Mouse (Mus musculus): ENCODE data around the gene Rala. TPM values are rescaled to one million over a fixed set of nuclear protein-coding genes. Genes with fewer than 3 reads are reported as not detected.

Gene Rala
- polyA plus RNA-seq, 1 experiment = 70.5 TPM

- TF ChIP-seq EP300 (IDR thresholded peaks at IDR 0.05; ENCODE audit: insufficient read depth, low read depth, low read length) = no peak
- no peak for TF ChIP-seq POLR2A (IDR thresholded peaks at IDR 0.05; ENCODE audit: insufficient read depth, low read length)
- TF ChIP-seq CTCF (IDR thresholded peaks at IDR 0.05; ENCODE audit: low read depth, low read length) = no peak
- Histone ChIP-seq H3K4me1 (ENCODE audit: control insufficient read depth, insufficient read depth, low read length) (no peaks in the 10 kb centered on the region), H3K9ac (ENCODE audit: low read depth, poor library complexity, severe bottlenecking) (no peak overlapping the region), H3K36me3 (ENCODE audit: control insufficient read depth, insufficient read depth, low read length, poor library complexity, severe bottlenecking) (no peaks in the 10 kb centered on the region), H3K27ac (ENCODE audit: insufficient read depth, low read length) (no peak overlapping the region), H3K4me3 (ENCODE audit: low read depth, low read length) (no peak overlapping the region), H3K27me3 (ENCODE audit: control insufficient read depth, insufficient read depth, low read length, poor library complexity, severe bottlenecking) (no peaks in the 10 kb centered on the region), H3K9me3 (replicated peaks; ENCODE audit: control insufficient read depth, insufficient read depth, low read length, poor library complexity, severe bottlenecking) (no peaks in the 10 kb centered on the region)
These were observed 42.6 kb downstream of the Rala start for GRCm38 (mm10) chr13:17901474-17901873.

GRCm38 (mm10) chr13:17900641-17901040 is 43.4 kb downstream of the Rala start:
- H3K9me3 ChIP-seq (replicated peaks; ENCODE audit: control insufficient read depth, insufficient read depth, low read length, poor library complexity, severe bottlenecking) = no peaks in the 10 kb centered on the region
- H3K4me1 ChIP-seq (ENCODE audit: control insufficient read depth, insufficient read depth, low read length) = no peaks in the 10 kb centered on the region
- no peaks in the 10 kb centered on the region for H3K27me3 ChIP-seq (ENCODE audit: control insufficient read depth, insufficient read depth, low read length, poor library complexity, severe bottlenecking)
- TF ChIP-seq POLR2A (IDR thresholded peaks at IDR 0.05; ENCODE audit: insufficient read depth, low read length) = no peak
- no peak for TF ChIP-seq EP300 (IDR thresholded peaks at IDR 0.05; ENCODE audit: insufficient read depth, low read depth, low read length)
- TF ChIP-seq CTCF (IDR thresholded peaks at IDR 0.05; ENCODE audit: low read depth, low read length) = no peak
- no peak overlapping the region for H3K4me3 ChIP-seq (ENCODE audit: low read depth, low read length)
- H3K9ac ChIP-seq (ENCODE audit: low read depth, poor library complexity, severe bottlenecking) = no peak overlapping the region
- no peaks in the 10 kb centered on the region for H3K36me3 ChIP-seq (ENCODE audit: control insufficient read depth, insufficient read depth, low read length, poor library complexity, severe bottlenecking)
- H3K27ac ChIP-seq (ENCODE audit: insufficient read depth, low read length) = no peak overlapping the region

- Histone ChIP-seq H3K36me3 (ENCODE audit: control insufficient read depth, insufficient read depth, low read length, poor library complexity, severe bottlenecking) (0 out of 2 replicates have a peak, but pooled peaks cover 2% of the 10 kb centered on the region), H3K4me1 (ENCODE audit: control insufficient read depth, insufficient read depth, low read length) (no peaks in the 10 kb centered on the region), H3K4me3 (ENCODE audit: low read depth, low read length) (no peak overlapping the region), H3K9me3 (replicated peaks; ENCODE audit: control insufficient read depth, insufficient read depth, low read length, poor library complexity, severe bottlenecking) (no peaks in the 10 kb centered on the region), H3K27me3 (ENCODE audit: control insufficient read depth, insufficient read depth, low read length, poor library complexity, severe bottlenecking) (no peaks in the 10 kb centered on the region), H3K9ac (ENCODE audit: low read depth, poor library complexity, severe bottlenecking) (no peak overlapping the region), H3K27ac (ENCODE audit: insufficient read depth, low read length) (no peak overlapping the region)
- TF ChIP-seq POLR2A (IDR thresholded peaks at IDR 0.05; ENCODE audit: insufficient read depth, low read length) = no peak
- no peak for TF ChIP-seq CTCF (IDR thresholded peaks at IDR 0.05; ENCODE audit: low read depth, low read length)
- TF ChIP-seq EP300 (IDR thresholded peaks at IDR 0.05; ENCODE audit: insufficient read depth, low read depth, low read length) = no peak
These were observed 47.0 kb downstream of the Rala start for GRCm38 (mm10) chr13:17897040-17897439.

- H3K9me3 ChIP-seq (replicated peaks; ENCODE audit: control insufficient read depth, insufficient read depth, low read length, poor library complexity, severe bottlenecking) = no peaks in the 10 kb centered on the region
- no peak for TF ChIP-seq POLR2A (IDR thresholded peaks at IDR 0.05; ENCODE audit: insufficient read depth, low read length)
- TF ChIP-seq CTCF (IDR thresholded peaks at IDR 0.05; ENCODE audit: low read depth, low read length) = no peak
- TF ChIP-seq EP300 (IDR thresholded peaks at IDR 0.05; ENCODE audit: insufficient read depth, low read depth, low read length) = no peak
- H3K27me3 ChIP-seq (ENCODE audit: control insufficient read depth, insufficient read depth, low read length, poor library complexity, severe bottlenecking) = no peaks in the 10 kb centered on the region
- no peak overlapping the region for H3K4me3 ChIP-seq (ENCODE audit: low read depth, low read length)
- H3K9ac ChIP-seq (ENCODE audit: low read depth, poor library complexity, severe bottlenecking) = no peak overlapping the region
- no peak overlapping the region for H3K27ac ChIP-seq (ENCODE audit: insufficient read depth, low read length)
- H3K36me3 ChIP-seq (ENCODE audit: control insufficient read depth, insufficient read depth, low read length, poor library complexity, severe bottlenecking) = peaks cover 7% of the 10 kb centered on the region
- H3K4me1 ChIP-seq (ENCODE audit: control insufficient read depth, insufficient read depth, low read length) = no peaks in the 10 kb centered on the region
These were observed 52.5 kb downstream of the Rala start for GRCm38 (mm10) chr13:17891545-17891944.

GRCm38 (mm10) chr13:17884211-17884610 is 59.8 kb downstream of the Rala start:
- H3K4me1 ChIP-seq (ENCODE audit: control insufficient read depth, insufficient read depth, low read length) = no peaks in the 10 kb centered on the region
- no peak overlapping the region for H3K27ac ChIP-seq (ENCODE audit: insufficient read depth, low read length)
- H3K9ac ChIP-seq (ENCODE audit: low read depth, poor library complexity, severe bottlenecking) = no peak overlapping the region
- no peaks in the 10 kb centered on the region for H3K9me3 ChIP-seq (replicated peaks; ENCODE audit: control insufficient read depth, insufficient read depth, low read length, poor library complexity, severe bottlenecking)
- no peaks in the 10 kb centered on the region for H3K27me3 ChIP-seq (ENCODE audit: control insufficient read depth, insufficient read depth, low read length, poor library complexity, severe bottlenecking)
- H3K36me3 ChIP-seq (ENCODE audit: control insufficient read depth, insufficient read depth, low read length, poor library complexity, severe bottlenecking) = peaks cover 2% of the 10 kb centered on the region
- TF ChIP-seq POLR2A (IDR thresholded peaks at IDR 0.05; ENCODE audit: insufficient read depth, low read length) (no peak), CTCF (IDR thresholded peaks at IDR 0.05; ENCODE audit: low read depth, low read length) (no peak), EP300 (IDR thresholded peaks at IDR 0.05; ENCODE audit: insufficient read depth, low read depth, low read length) (no peak)
- no peak overlapping the region for H3K4me3 ChIP-seq (ENCODE audit: low read depth, low read length)

GRCm38 (mm10) chr13:17879061-17879460 is 65.0 kb downstream of the Rala start:
- TF ChIP-seq EP300 (IDR thresholded peaks at IDR 0.05; ENCODE audit: insufficient read depth, low read depth, low read length) (no peak), POLR2A (IDR thresholded peaks at IDR 0.05; ENCODE audit: insufficient read depth, low read length) (no peak), CTCF (IDR thresholded peaks at IDR 0.05; ENCODE audit: low read depth, low read length) (no peak)
- Histone ChIP-seq H3K27ac (ENCODE audit: insufficient read depth, low read length) (no peak overlapping the region), H3K9ac (ENCODE audit: low read depth, poor library complexity, severe bottlenecking) (no peak overlapping the region), H3K4me3 (ENCODE audit: low read depth, low read length) (no peak overlapping the region), H3K36me3 (ENCODE audit: control insufficient read depth, insufficient read depth, low read length, poor library complexity, severe bottlenecking) (no peaks in the 10 kb centered on the region), H3K27me3 (ENCODE audit: control insufficient read depth, insufficient read depth, low read length, poor library complexity, severe bottlenecking) (no peaks in the 10 kb centered on the region), H3K4me1 (ENCODE audit: control insufficient read depth, insufficient read depth, low read length) (no peaks in the 10 kb centered on the region), H3K9me3 (replicated peaks; ENCODE audit: control insufficient read depth, insufficient read depth, low read length, poor library complexity, severe bottlenecking) (0 out of 2 replicates have a peak, but pooled peaks cover 5% of the 10 kb centered on the region)
